In the genomic region with DNA sequence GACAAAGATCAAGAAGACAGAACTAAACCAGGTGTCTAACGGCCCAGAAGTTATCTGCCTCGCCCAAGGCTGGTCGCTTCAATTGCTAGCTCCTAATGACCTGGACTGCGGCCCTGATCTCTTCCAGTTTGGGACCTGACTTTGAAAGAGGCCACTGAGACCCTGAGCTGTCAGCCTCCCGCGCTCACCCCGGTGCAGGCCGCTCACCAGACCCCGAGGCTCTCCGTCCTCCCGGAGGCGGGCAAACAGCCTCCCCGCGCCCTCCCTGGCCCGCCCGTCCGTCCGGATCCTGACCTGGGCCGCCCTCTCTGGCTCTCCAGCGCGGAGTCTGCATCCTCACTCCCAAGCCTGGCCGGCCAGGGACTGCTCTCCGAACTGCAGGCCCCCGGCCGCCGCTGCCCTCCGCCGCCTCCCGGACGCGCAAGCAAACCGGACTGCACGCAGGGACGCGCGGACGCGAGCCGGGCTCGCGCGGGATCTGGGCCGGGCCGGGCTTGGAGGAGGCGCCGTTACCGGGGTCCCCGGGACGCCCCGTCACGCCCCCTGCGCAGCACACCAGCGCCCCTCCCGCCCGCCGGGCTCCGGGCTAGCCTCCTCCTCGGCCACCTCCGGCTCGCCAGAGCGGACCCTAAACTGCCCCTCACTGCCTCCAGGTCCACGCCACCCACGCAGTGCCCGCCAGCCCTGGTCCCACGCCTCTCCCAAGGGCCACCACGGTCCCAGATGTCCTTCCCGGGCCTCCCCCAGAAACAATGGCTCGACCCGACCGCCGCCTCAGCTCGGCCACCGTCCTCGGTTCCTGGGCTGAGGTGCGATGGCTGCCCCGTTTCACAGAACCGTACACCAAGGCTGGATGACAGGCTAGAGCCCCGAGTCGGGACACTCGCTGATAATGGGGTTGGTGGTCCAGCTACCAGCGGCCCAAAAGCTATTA, we compare ENCODE assay signal across 8 mouse cellular contexts. TPM values are rescaled to one million over a fixed set of nuclear protein-coding genes. Genes with fewer than 3 reads are reported as not detected.
DNase-seq lines count a peak whose midpoint lies in the region; ATAC-seq and TF ChIP-seq lines count a peak whose summit lies in the region.

No protein-coding gene starts in this region.

- ATAC-seq in forebrain, embryonic 14.5 days: peak; percentile 40
- ATAC-seq in neural tube, embryonic 14.5 days (ENCODE audit: low read depth): peak; percentile 35; the same call in 1 of the 2 replicates

- intact Hi-C loops in heart, postnatal 10 days (cut with DNase I): loop anchor here (10.0 kb wide), 1 partner anchor 239 kb away; no protein-coding TSS in a partner anchor

- H3K9me3 ChIP-seq in forebrain, embryonic 14.5 days (replicated peaks; ENCODE audit: control insufficient read depth, low read length): no peaks in the 10 kb centered on the region
- H3K9me3 ChIP-seq in neural tube, embryonic 14.5 days (ENCODE audit: control insufficient read depth, low read length): no peaks in the 10 kb centered on the region

- H3K36me3 ChIP-seq in forebrain, embryonic 14.5 days (ENCODE audit: control insufficient read depth, insufficient read depth, low read length): no peaks in the 10 kb centered on the region
- no peaks in the 10 kb centered on the region for H3K36me3 ChIP-seq in neural tube, embryonic 14.5 days (ENCODE audit: control insufficient read depth, insufficient read depth, low read length)

- TF ChIP-seq CTCF in brain, embryonic 14.5 days (IDR thresholded peaks at IDR 0.05; ENCODE audit: borderline replicate concordance, extremely low read depth, insufficient read depth, insufficient read length): no peak

- H3K4me3 ChIP-seq in forebrain, embryonic 14.5 days (ENCODE audit: low read depth, low read length): peak overlapping the region; percentile 95
- peak overlapping the region; percentile 96 for H3K4me3 ChIP-seq in neural tube, embryonic 14.5 days (ENCODE audit: low read depth, low read length)

- under 1% methylated on average over 77 of the region's 81 CpGs for WGBS in forebrain, embryonic 14.5 days
- WGBS in neural tube, embryonic 14.5 days: under 1% methylated on average over 62 of the region's 81 CpGs

- peaks cover 35% of the 10 kb centered on the region for H3K4me1 ChIP-seq in forebrain, embryonic 14.5 days (ENCODE audit: control insufficient read depth, insufficient read depth, low read length)
- peaks cover 47% of the 10 kb centered on the region for H3K4me1 ChIP-seq in neural tube, embryonic 14.5 days (ENCODE audit: control insufficient read depth, insufficient read depth, low read length)

- 0 out of 2 replicates have a peak, but pooled peaks have one; percentile 21 for TF ChIP-seq POLR2A in brain, embryonic 14.5 days (IDR thresholded peaks at IDR 0.05; ENCODE audit: borderline replicate concordance, extremely low read depth, insufficient read depth, insufficient read length, poor library complexity, severe bottlenecking)

- H3K9ac ChIP-seq in forebrain, embryonic 14.5 days (ENCODE audit: low read length): peak overlapping the region; percentile 99
- peak overlapping the region; percentile 99 for H3K9ac ChIP-seq in neural tube, embryonic 14.5 days (replicated peaks; ENCODE audit: low read depth, low read length)

- no peaks in the 10 kb centered on the region for H3K27me3 ChIP-seq in forebrain, embryonic 14.5 days (replicated peaks; ENCODE audit: control insufficient read depth, insufficient read depth, low read length)
- no peaks in the 10 kb centered on the region for H3K27me3 ChIP-seq in neural tube, embryonic 14.5 days (ENCODE audit: control insufficient read depth, insufficient read depth, low read length)

- peak overlapping the region; percentile 99 for H3K27ac ChIP-seq in forebrain, embryonic 14.5 days (ENCODE audit: low read depth, low read length)
- peak overlapping the region; percentile 99 for H3K27ac ChIP-seq in neural tube, embryonic 14.5 days (ENCODE audit: low read depth, low read length)

- DNase-seq in B cell, adult 2 months: peak; percentile 26 to 43
- peak; percentile 73 for DNase-seq in brain, embryonic 14.5 days (ENCODE audit: low read depth)
- DNase-seq in forebrain, embryonic 14.5 days (ENCODE audit: low spot score): peak; percentile 57
- peak; percentile 82 to 85 for DNase-seq in heart, postnatal 10 days
- peak; percentile 81 to 87 for DNase-seq in kidney, postnatal 4 days
- DNase-seq in lung, adult 18-20 months: peak; percentile 70 to 85
- peak; percentile 10 to 19 for DNase-seq in thymus, adult 18-20 months

- H3K4me2 ChIP-seq in forebrain, embryonic 14.5 days (ENCODE audit: low read length): peak overlapping the region; percentile 90
- H3K4me2 ChIP-seq in neural tube, embryonic 14.5 days (ENCODE audit: low read depth, low read length): peak overlapping the region; percentile 83

RNA-seq across cellular contexts. Expression of a gene that starts 1.4 kb away (rescaled TPM):
- polyA plus RNA-seq in brain, embryonic 14.5 days (2012; rRNA removed): 148 and 202 TPM in 2 replicates
- polyA plus RNA-seq in forebrain, embryonic 14.5 days (2014; fragmentation: Nextera tagmentation; extraction: Ambion mirVana): 38.1 and 45.4 TPM in 2 replicates
- 10 to 100 TPM; 73.8 to 88.9 TPM for total RNA-seq in heart, postnatal 10 days (2021)
- 65.1 and 73.4 TPM in 2 replicates for polyA plus RNA-seq in neural tube, embryonic 14.5 days (2014; fragmentation: Nextera tagmentation; extraction: Ambion mirVana)

Comparison
In these comparisons a context has a peak if more than half of its experiments do, and no peak if none do; other contexts are left out.
1. Peak in every context shown above with its lines: DNase-seq, ATAC-seq, H3K4me3 ChIP-seq and H3K27ac ChIP-seq.
2. DNase-seq: peak in every context shown above with its lines; median percentile 84 in kidney, postnatal 4 days; 84 in heart, postnatal 10 days; 78 in lung, adult 18-20 months; 73 in brain, embryonic 14.5 days; 57 in forebrain, embryonic 14.5 days; 34 in B cell, adult 2 months; 14 in thymus, adult 18-20 months.